Mouse (Mus musculus): ENCODE data around the gene Bcor.
A peak's percentile ranks its signal among the peaks of the same experiment; 100 is the strongest.

The Bcor gene

GRCm38 (mm10) chrX:12086674-12087510, 73.3 kb downstream of the Bcor start:
- DNase-seq (ENCODE audit: low read depth, low spot score) = peak; percentile 54

- DNase-seq (ENCODE audit: low read depth, low spot score) = no peak
These were observed 74.2 kb downstream of the Bcor start for GRCm38 (mm10) chrX:12085949-12086348.

DNA sequence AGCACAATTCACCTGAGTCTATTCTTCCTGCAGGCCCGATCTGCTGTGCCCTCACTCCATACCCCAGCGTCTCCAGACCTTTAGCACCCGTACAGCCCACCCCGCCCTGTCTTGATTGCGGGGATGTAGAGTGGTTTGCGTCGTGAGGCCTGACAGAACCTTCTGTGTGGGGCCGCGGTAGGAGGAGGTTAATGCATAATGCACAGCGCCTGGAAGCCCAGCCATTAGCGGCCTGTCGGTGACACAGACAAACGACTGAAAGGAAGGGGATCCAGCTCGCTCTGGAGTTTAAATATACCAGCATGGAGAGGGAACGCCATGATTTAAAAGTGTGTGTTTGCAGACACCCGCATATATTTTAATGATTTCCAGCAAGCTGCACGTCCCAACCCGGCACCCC, 74.9 kb downstream of the Bcor start:
- no peak for DNase-seq (ENCODE audit: low read depth, low spot score)

- no peak for DNase-seq (ENCODE audit: low read depth, low spot score)
These were observed 75.5 kb downstream of the Bcor start for GRCm38 (mm10) chrX:12084698-12085097.

DNA sequence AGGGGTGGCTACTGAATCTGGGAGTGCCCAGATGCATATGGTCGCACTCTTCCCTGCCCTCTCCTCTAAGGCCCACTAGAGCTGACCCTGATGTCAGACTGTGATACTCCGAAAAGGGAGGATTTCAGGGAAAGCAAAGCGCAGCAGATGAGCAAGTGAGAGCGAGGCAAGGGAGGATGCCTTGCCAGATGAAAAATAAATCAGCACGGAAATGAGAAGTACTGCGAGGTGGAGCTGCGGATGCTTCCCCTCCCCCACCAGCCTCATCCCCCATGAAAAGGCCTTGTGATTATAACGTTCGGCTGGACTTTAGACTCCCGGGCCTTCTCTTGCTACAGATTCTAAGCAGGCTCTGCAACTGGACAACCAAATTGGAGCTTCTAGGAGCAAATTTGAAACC, 76.5 kb downstream of the Bcor start:
- DNase-seq (ENCODE audit: low read depth, low spot score) = no peak

DNA sequence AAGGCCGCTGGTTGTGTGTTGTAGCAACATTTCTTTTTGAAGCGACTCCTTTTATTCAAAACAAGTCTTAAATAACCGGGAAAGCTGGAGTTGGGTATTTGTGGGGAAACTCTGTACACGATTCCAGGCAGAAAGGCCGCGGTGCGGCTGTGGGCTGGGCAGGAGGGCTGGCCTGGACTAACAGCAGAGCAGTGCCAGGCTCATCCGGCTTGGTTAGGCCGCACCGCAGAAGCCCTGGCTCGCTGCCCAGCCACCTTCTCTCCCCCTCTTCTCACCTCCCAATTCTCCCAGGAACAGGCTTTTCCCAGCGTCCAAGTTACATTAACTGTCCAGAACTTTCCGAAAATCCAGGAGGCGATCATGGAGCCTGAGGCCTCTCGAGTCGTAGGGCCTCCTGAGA, 77.4 kb downstream of the Bcor start:
- no peak for DNase-seq (ENCODE audit: low read depth, low spot score)

- no peak for DNase-seq (ENCODE audit: low read depth, low spot score)
These were observed 78.0 kb downstream of the Bcor start for GRCm38 (mm10) chrX:12082184-12082583.

DNA sequence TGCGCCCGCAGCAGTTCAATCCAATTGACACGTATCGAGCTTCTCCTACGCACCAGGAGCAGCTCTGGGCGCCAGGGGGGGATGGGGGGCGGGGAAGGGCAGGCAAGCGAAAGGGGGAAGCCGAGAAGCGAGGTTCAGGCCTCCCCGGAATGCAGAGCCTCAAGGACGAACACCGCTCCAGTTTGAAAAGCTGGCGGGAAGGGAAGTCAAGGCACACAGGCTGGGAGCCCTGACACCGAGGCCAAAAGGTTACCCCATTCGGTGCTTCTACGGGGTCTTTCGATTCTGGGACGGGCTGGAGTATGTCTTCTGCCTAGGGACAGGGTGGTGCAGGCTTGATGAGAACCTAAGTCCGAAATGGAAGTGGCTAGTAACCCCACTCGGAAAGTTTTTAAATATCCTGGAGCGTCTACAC, 78.4 kb downstream of the Bcor start:
- peak; percentile 38 for DNase-seq (ENCODE audit: low read depth, low spot score)

- peak; percentile 69 for DNase-seq (ENCODE audit: low read depth, low spot score)
These were observed 79.0 kb downstream of the Bcor start for GRCm38 (mm10) chrX:12080904-12081740.

DNA sequence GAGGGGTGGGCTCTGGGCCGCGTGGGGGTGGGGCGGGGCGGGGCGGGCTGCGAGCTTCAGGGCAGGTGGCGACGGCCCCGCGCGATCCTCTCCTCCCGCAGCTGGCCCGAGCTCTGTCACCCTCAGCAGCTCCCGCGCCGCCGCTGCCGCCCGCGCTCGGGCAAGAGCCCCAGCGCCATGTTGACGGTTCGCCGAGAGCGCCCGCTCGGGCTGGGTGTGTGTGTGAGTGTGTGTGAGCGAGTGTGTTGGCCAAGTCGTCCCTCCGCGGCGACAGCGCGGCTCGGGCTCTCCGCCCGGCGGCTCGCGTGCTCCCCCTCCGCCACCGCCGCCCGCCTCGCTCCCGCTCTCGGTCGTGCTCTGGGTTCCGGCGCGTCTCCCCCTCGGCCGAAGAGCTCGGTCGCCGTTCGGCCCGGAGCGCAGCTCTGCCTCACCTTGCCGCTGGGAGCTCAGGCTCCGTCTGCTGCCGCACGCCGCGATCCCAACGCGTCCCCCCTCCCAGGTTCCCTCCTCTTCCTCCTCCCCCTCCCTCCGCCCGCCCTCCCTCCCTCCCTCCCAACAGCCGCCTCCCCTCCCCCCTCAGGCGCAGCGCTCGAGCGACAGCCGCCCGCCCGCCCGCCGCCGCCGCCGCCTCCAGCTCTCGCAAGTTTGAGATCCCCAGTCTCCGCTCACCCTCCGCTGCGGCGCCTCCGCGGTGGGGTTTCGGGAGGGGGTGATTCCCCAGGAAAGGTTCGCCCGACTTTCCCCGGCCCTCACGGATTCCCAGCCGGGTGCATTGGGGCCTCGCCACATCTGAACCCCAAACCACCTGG, 79.9 kb downstream of the Bcor start:
- DNase-seq (ENCODE audit: low read depth, low spot score) = peak; percentile 79

DNA sequence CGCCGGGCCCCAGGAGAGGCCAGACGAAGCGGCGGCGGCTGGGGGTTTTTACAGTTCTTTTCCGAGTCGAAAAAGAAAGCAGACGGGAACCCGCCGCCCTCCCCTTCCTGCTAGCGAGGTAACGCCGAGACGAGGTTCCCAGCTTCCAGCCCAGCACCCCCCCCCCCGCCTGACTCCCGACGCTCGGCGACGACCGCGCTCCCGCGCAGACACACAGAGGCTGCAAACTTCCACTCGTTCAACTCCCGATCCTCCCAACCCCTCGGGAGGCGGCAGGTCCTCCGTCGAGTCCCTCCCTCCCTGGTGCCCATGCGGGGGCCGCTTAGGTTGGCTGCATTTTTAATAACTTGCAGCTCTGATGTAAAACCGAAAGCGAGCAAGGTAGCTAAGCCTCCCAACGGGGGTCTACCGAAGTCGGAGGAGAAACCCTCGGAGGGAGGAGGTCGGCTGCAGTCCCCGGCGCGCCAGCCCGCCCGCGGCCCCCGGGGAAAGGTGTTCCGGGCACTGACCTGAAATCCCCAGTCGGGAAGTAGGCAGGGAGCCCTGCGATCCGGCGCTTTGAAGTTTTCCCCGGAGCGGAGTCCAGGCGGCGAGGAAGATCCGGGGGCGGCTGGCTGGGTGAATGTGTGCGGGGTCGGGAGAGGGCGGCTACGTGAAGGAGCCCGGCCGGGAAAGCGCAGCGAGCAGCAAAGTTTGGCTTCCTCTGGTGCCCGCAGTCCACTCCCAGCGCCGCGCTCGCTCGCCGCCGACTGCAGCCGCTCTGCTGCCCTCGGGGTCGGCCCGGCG, 80.7 kb downstream of the Bcor start:
- DNase-seq (ENCODE audit: low read depth, low spot score) = peak; percentile 73

DNA sequence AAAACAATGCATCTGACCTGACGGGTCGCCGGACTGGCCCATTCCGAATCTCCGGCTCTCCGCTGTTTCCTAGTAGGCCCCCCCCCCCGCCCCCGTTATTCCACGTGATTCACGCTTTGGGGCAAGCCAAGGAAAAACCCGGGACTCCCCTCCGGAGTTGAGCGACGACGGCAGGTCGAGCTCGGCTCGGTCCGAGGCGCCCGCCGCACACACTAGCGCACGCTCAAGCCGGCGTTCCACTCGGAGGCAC, 81.2 kb downstream of the Bcor start:
- no peak for DNase-seq (ENCODE audit: low read depth, low spot score)

- peak; percentile 48 for DNase-seq (ENCODE audit: low read depth, low spot score)
These were observed 81.7 kb downstream of the Bcor start for GRCm38 (mm10) chrX:12078195-12079058.

DNA sequence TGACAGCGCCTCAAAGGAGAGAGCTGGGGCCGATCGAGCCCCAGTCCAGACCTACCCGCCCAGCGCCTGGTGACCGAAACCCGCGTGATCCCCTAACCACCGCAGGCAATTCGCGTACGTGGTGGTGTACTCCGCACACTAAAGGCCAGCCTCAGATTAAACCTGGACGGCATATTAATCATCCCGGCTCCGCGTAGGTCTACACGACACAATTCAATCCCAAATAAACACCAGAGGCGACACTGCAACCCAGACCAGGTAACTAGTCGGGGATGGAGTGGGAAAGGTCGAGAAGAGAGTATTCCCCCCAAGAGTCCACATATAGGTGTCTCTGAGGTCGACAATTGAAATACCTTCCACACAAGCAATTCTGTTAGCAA, 82.6 kb downstream of the Bcor start:
- DNase-seq (ENCODE audit: low read depth, low spot score) = no peak

DNA sequence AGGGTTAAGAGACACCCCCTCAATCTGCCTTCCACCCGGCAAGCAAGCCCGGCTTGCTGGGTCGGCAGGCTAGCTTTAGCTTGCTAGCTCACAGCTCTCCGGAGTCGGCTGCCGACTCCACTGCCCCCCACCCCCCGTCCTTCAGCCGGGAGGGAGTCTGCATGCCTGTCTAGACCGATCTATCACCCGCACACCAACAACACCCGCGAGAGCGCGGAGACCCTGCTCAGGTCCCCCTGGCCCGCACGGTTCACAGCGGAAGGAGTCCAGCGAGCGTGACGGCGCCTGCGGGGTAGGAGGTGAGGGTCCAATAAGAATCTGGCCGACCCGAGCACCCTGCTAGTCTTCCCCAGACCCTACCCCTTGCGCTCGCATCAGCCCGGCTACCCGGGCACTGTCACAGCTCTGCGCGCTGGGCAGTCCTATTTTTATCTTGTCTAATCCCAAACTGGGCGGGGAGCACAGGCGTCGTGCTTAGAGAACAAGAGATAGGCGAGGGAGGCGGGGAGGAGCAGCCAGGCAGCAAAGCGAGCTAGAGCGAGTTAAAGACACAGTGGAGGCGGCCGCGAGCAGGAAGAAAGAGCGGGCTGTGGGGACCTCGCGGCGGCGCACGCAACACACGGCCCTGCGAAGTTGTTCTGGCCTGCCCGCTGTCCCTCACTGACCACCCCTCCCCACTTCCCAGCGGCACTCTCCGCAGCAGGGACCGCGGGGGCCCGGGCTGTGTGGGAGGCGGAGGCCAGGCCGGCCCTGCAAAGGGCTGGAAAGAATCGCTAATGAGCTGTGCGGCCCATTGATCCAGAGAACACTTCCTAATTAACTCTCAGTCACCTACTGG, 83.2 kb downstream of the Bcor start:
- DNase-seq (ENCODE audit: low read depth, low spot score) = peak; percentile 64

DNA sequence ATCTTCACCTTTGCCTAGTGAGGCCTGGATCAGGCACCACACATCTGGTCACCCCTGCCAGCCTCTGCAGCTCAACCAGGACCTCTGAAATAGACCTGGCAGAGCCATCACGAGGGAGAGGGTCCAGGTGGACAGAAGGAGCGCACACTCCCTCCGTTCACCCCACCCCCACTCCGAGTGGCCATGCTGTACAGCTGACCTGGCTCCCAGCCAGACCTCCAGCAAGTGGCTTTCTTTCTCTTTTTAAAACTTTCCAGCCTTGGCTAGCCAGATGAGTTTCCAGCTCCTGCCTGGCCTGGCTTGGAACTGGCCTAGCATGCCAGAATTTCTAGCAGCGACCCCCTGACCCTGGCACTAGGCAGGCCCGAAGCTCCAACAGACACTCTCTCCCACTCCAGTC, 87.4 kb downstream of the Bcor start:
- DNase-seq (ENCODE audit: low read depth, low spot score) = no peak

DNA sequence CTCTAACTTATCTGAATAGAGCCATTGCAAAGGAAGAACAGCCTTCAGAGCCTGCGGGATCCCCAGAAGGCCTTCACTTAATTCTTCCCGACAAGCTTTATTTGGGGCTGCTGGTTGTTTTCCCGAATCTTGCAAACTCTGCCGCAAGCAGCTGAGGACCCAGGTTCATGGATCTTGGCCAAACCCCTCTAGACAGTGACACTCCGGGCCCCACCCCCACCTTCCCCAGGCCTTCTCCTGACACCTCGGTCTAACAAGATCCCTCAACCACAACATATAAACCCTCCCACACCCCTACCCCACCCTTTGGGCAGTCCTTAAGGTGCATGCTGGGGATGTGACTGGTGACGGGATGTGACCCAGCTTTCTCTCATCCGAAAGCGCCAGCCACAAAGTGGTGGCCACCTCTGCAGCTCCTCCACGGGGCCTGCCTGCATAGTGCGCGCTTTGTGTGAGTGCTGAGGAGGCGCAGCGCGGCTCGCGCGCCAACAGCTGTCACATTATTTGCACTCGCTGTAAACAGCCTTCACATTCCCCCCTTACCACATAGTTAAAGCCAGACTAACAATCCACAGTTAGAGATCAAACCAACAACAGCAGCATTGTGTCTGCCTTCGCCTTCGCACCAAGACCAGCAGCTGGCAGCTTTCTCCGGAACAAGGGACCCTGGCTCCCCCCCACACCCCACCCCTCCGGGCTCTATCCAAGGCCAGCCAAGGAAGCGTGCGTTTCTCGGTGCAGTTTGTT, 91.0 kb downstream of the Bcor start:
- DNase-seq (ENCODE audit: low read depth, low spot score) = peak; percentile 52

- no peak for DNase-seq (ENCODE audit: low read depth, low spot score)
These were observed 92.2 kb downstream of the Bcor start for GRCm38 (mm10) chrX:12067851-12068510.

Data from CD4-positive, CD25-positive, alpha-beta regulatory T cell, adult 2 months (primary cell).